Mouse (Mus musculus): ENCODE measurements around the gene Frmd4a.

- TF ChIP-seq CTCF (IDR thresholded peaks at IDR 0.05; ENCODE audit: insufficient read depth, low read length) (no peak), POLR2A (IDR thresholded peaks at IDR 0.05; ENCODE audit: borderline replicate concordance, extremely low read depth, low read depth, low read length) (no peak)
These were observed 167.5 kb downstream of the Frmd4a start for GRCm38 (mm10) chr2:4184991-4185390.
